Mouse (Mus musculus) right cerebral cortex, postnatal 10 days (tissue): Measurements from ENCODE around the gene Vstm2l.

Experiments used
- DNase-seq, 2 experiments: peaks; one replicate each; pipeline ENCODE4 v3.0.0; 2021; ENCODE audit warnings: low spot score in 2 of 2

The Vstm2l gene

GRCm38 (mm10) chr2:157991026-157991425 is 76.6 kb downstream of the Vstm2l start:
- no peak for DNase-seq

- no peak for DNase-seq
Measured at GRCm38 (mm10) chr2:157992501-157992900, 78.0 kb downstream of the Vstm2l start.
